Mouse (Mus musculus) liver, embryonic 14.5 days (tissue): ENCODE measurements around the gene Zfp609. TPM values are rescaled to one million over a fixed set of nuclear protein-coding genes. Genes with fewer than 3 reads are reported as not detected.

Source experiments
- ATAC-seq: fragments of 200-750 bp; cut with Nextera tagmentation; 2 replicates; pipeline ENCODE4 v1.8.0; 2017; ENCODE audit warnings: moderate number of reproducible peaks, mild to moderate bottlenecking, moderate library complexity; ENCODE audit not compliant: insufficient read depth
- DNase-seq, 3 experiments: peaks; one replicate each; pipeline ENCODE4 v3.0.0-alpha.2; 2012 to 2013; ENCODE audit warnings: low read depth in 3 of 3, low spot score in 3 of 3
- H3K27ac ChIP-seq: fragments of 300-500 bp; sonication (generic); 2 replicates; pipeline ENCODE4 v1.5.1; 2014; ENCODE audit warnings: moderate library complexity, mild to moderate bottlenecking, control low read depth, inconsistent platforms
- H3K27me3 ChIP-seq: fragments of 300-500 bp; sonication (generic); 2 replicates; pipeline ENCODE4 v1.6.1; 2014; ENCODE audit warnings: mild to moderate bottlenecking, low read length, moderate library complexity; ENCODE audit not compliant: control insufficient read depth, insufficient read depth
- H3K36me3 ChIP-seq: fragments of 300-500 bp; sonication (generic); replicated peaks from 2 replicates; pipeline ENCODE4 v1.6.1; 2014; ENCODE audit warnings: low read depth; ENCODE audit not compliant: control insufficient read depth, insufficient read depth
- H3K4me1 ChIP-seq, 2 experiments: fragments of 200-500 bp in 1 of 2; fragments of 300-500 bp in 1 of 2; sonication (generic) in 1 of 2; replicated peaks; 2 replicates each; pipeline ENCODE4 v1.6.1; 2012 to 2014; ENCODE audit warnings: antibody characterized with exemption in 1 of 2, inconsistent platforms in 1 of 2, low read length in 1 of 2; ENCODE audit not compliant: control insufficient read depth in 2 of 2, insufficient read depth in 2 of 2
- H3K4me2 ChIP-seq: fragments of 300-500 bp; sonication (generic); 2 replicates; pipeline ENCODE4 v1.6.1; 2014; ENCODE audit warnings: low read depth, mild to moderate bottlenecking, control low read depth, moderate library complexity
- H3K4me3 ChIP-seq, 2 experiments: fragments of 200-500 bp in 1 of 2; fragments of 300-500 bp in 1 of 2; sonication (generic) in 1 of 2; 2 replicates each; pipeline ENCODE4 v1.5.1; 2012 to 2014; ENCODE audit warnings: low read depth in 2 of 2, low read length in 2 of 2, mild to moderate bottlenecking in 2 of 2, control low read depth in 1 of 2, inconsistent platforms in 1 of 2, moderate library complexity in 1 of 2; ENCODE audit not compliant: insufficient read depth in 1 of 2
- H3K9ac ChIP-seq: fragments of 300-500 bp; sonication (generic); replicated peaks from 2 replicates; pipeline ENCODE4 v1.6.1; 2014; ENCODE audit warnings: mild to moderate bottlenecking, control low read depth, moderate library complexity
- H3K9me3 ChIP-seq: fragments of 300-500 bp; sonication (generic); 2 replicates; pipeline ENCODE4 v1.6.1; 2016; ENCODE audit warnings: low read length, mixed read lengths; ENCODE audit not compliant: control insufficient read depth
- CTCF ChIP-seq: IDR thresholded peaks from 2 replicates; pipeline ENCODE4 v1.5.1; 2016; ENCODE audit warnings: antibody characterized with exemption, low read depth, control low read depth
- EP300 ChIP-seq: IDR thresholded peaks from 2 replicates; pipeline ENCODE4 v1.6.1; 2016; ENCODE audit warnings: antibody characterized with exemption, low read depth
- WGBS: fragments of 180-500 bp; shearing (Covaris S2); extraction: QIAGEN DNeasy Blood & Tissue Kit; methylation state at CpG from one replicate; pipeline ENCODE4 v1.1.7; 2014; ENCODE audit not compliant: insufficient replicate concordance; 5-methylcytosine and 5-hydroxymethylcytosine counted together
- polyA plus RNA-seq, 2 experiments: library from polyadenylated mRNA; depleted of rRNA in 1 of 2; stranded (reverse) in 1 of 2; unstranded in 1 of 2; fragments of >200 nt; fragmentation: Nextera tagmentation in 1 of 2; extraction: Ambion mirVana in 1 of 2; gene quantifications; 2 replicates each; pipeline versions ENCODE4 v1.2.1 to v1.2.3; 2012 to 2014

Zfp609 gene
- polyA plus RNA-seq, 2 experiments: 1.1 to 2.7 TPM

DNA sequence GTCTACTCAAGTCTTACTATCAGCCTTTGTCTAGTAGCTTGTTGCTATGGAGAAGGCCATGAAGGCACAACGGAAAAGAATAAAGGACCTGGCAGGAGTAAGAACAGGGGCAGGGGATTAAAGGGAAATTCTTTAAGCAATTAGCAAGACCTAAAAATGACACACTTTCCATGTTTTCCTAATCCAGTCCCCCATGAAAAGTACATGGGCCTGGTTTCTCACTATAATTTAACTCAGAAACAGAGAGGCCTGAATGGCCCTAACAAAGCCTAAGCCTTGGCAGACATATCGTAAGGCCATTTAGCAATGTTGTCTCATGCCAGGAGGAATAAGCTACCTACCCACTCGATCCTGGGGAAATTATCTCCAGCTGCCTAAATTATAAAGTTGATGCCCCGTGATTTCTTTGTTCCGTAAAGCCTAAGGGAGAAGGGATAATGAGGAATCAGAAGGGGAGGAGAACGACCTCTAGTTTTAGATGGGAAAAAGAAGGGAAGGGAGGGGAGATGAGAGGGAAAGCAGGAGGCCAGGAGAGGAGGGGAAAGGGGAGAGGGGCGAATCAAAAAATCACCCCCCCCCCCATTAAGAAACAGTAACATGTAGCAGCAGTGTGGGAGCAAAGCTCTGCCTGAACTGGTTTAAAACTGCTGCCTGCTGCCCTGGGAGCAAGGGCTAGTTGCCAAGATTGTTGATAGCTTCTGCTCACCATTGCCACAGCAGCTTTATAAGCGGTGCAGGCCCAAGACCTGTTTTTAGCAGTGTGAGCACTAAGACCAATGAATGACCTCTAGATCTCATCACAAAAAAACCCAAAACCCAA is 102.7 kb downstream of the Zfp609 start:
- Histone ChIP-seq H3K27me3 (no peaks in the 10 kb centered on the region), H3K9ac (no peak overlapping the region), H3K4me1 (peaks cover 0 to 5% of the 10 kb centered on the region in 2 experiments; a peak in 1 of 4 replicates), H3K9me3 (no peaks in the 10 kb centered on the region), H3K4me2 (no peak overlapping the region), H3K36me3 (no peaks in the 10 kb centered on the region), H3K4me3 (no peak overlapping the region), H3K27ac (no peak overlapping the region)
- ATAC-seq (no peak), DNase-seq (no peak)
- 78% methylated on average over 8 of the region's 8 CpGs for WGBS
- TF ChIP-seq EP300 (no peak), CTCF (no peak)

DNA sequence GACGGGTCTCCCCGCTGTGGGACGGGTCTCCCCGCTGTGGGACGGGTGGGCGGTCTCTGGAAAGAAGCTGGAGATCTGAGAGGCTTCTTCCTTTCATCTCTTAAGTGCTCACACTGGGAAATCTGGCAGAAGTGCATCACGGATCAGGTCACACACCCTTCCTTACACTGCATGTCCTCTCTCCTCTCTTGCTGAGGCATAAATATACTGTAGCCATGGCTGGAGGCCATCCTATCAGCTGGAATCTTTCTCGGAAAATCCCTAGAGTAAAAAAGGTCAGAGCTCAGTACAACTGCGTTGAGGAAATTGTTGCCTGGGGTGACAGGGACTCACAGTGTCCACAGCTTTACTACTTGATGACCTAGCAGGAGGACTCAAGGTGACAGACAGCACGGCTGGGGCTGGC is 106.2 kb downstream of the Zfp609 start:
- WGBS: 64% methylated on average over 10 of the region's 10 CpGs

DNA sequence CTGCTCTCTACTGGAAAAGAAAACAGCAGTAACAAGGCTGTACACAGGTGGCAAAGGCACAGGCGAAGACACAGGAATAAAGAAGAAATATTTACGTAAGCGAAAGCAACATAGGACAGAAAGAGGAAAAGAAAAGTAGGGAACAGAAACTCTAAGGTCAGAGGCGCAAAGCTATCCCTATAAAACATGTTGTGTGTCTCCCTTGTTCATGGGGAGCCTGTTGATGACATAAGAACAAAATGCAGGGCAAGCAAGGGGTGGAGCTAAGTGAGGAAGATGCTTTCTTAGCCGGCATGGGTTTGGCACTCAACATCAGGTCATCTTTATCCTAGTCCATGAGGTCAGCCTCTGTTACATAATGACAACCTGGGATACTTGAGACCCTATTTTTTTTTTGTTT is 109.2 kb downstream of the Zfp609 start:
- DNase-seq: no peak
- Histone ChIP-seq H3K27me3 (no peaks in the 10 kb centered on the region), H3K36me3 (no peaks in the 10 kb centered on the region), H3K4me1 (no peaks in the 10 kb centered on the region), H3K4me3 (no peak overlapping the region), H3K9me3 (no peaks in the 10 kb centered on the region), H3K27ac (no peak overlapping the region), H3K9ac (no peak overlapping the region), H3K4me2 (no peak overlapping the region)
- no peak for TF ChIP-seq CTCF
- TF ChIP-seq EP300: no peak
- WGBS: 77% methylated on average over 5 of the region's 5 CpGs
- ATAC-seq: no peak

More for the DNA sequence above, 106.2 kb downstream of the Zfp609 start:
- ATAC-seq: no peak
- no peak overlapping the region for H3K4me3 ChIP-seq
- no peak for DNase-seq
- no peak overlapping the region for H3K27ac ChIP-seq
- H3K4me2 ChIP-seq: no peak overlapping the region
- peaks cover 0 to 5% of the 10 kb centered on the region in 2 experiments; a peak in 1 of 4 replicates for H3K4me1 ChIP-seq
- no peaks in the 10 kb centered on the region for H3K9me3 ChIP-seq
- no peaks in the 10 kb centered on the region for H3K36me3 ChIP-seq
- no peak overlapping the region for H3K9ac ChIP-seq
- TF ChIP-seq CTCF (no peak), EP300 (no peak)
- H3K27me3 ChIP-seq: no peaks in the 10 kb centered on the region

DNA sequence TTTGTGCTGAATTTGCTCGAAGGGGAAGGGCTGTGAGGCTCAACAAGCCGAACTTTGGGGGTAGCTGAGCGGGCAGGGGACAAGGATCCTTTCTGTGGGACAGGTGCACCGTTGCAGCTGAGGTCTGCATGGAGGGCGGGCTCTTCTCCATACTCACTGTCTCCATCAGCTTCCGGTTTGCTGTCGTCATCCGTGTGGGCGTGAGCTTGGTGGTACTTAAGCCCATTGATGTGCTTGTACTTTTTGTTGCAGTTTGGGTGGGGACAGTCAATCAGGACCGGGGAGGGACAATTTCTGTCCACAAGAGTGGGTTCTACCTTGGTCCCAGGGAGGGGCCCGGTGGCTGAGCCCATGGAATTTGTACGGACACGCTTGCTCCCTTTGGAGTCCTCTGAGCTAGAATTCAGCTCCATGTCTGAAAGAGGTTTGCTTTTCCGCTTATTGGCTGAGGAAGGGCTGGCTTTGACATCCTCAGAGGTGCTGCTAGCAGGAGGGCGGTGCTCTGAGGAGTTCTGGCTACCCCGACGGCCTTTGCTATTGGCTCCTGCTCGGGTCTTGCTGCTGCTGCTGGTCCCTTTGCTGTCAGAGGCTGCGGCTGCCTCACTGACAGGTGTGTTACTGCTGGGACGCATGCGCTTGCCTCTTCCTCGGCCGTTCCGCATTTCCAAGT is 123.3 kb downstream of the Zfp609 start:
- Histone ChIP-seq H3K4me1 (no peaks in the 10 kb centered on the region), H3K4me3 (no peak overlapping the region), H3K27me3 (no peaks in the 10 kb centered on the region), H3K27ac (no peak overlapping the region), H3K4me2 (no peak overlapping the region), H3K9me3 (no peaks in the 10 kb centered on the region), H3K36me3 (peaks cover 3% of the 10 kb centered on the region), H3K9ac (no peak overlapping the region)
- no peak for TF ChIP-seq EP300
- ATAC-seq: no peak
- WGBS: 82% methylated on average over 24 of the region's 24 CpGs
- DNase-seq: no peak

DNA sequence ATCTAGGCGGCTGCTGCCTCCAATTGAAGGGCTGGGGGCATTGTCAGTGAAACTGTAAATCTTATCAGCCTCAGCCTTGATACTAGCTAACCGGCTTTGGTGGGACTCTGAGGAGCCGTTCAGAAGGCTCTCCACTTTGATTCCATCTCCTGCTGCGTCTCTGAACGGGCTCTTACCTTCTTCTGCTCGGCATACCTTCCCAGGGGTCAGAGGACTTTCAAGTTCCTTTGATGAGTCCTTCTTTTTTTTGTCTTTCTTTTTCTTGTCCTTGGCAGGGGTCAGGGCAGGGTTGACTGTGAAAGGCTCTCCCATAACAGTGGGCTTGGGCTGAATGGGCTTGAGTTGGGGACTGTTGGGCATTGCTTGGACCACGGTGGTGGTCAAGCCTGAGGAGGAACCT is 124.1 kb downstream of the Zfp609 start:
- Histone ChIP-seq H3K9me3 (no peaks in the 10 kb centered on the region), H3K27ac (no peak overlapping the region), H3K4me1 (no peaks in the 10 kb centered on the region), H3K9ac (no peak overlapping the region), H3K4me3 (no peak overlapping the region), H3K4me2 (no peak overlapping the region), H3K36me3 (peaks cover 3% of the 10 kb centered on the region), H3K27me3 (no peaks in the 10 kb centered on the region)
- WGBS: 71% methylated on average over 7 of the region's 7 CpGs
- no peak for ATAC-seq
- DNase-seq: no peak
- TF ChIP-seq EP300: no peak
- TF ChIP-seq CTCF: no peak
